Mouse (Mus musculus): Measurements from ENCODE around the gene Tefm. TPM values are rescaled to one million over a fixed set of nuclear protein-coding genes. Genes with fewer than 3 reads are reported as not detected.

Gene Tefm
- polyA plus RNA-seq, 1 experiment from 2014 or later = 33.5 TPM

DNA sequence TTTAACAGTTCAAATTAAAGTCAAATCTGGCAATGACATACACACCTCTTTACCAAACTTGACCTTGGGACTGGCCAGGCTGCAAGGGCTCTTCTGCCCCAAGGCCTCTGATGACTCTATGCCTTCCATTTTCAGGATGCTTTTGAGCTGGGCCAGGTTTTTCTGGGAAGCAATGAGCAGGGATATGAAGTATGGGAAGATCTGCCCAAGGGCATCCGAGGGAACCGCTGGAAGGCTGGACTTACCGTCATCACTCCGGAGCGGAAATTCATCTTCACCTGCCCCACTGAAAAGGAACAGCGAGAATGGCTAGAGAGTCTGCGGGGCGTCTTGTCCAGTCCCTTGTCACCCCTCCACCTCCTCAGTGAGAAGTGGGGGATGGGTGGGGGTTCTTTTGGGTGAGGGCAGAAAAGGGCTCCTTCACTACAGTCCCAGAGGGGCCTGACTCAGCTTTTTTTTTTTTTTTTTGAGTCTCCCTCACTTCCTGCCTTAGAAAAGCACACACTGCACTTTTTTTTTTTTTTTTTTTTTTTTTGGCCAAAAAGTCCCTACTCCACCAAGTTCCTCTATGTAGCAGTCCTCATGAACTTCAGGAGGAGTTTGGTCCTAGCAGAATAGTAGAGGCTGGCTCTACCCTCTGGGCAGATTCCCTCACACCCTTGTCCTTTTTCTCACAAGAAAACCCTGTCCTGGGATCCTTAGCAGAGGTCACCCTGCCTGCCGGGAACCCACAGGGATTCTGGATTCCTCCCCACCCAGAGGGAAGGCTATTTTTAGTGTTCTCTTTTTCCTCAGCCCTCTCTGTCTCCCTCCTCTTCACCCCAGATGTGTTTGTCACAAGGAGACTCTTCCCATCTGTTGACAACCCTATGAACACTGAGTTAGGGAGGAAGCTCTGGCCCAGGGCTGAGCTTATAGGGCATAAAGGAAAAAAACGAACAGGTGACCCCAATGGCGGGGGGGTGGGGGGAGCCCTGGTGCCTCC is 35.2 kb upstream of the Tefm start:
- no peak overlapping the region for H3K27ac ChIP-seq (ENCODE audit: low read length)
- no peak for ATAC-seq (ENCODE audit: low read depth)

DNA sequence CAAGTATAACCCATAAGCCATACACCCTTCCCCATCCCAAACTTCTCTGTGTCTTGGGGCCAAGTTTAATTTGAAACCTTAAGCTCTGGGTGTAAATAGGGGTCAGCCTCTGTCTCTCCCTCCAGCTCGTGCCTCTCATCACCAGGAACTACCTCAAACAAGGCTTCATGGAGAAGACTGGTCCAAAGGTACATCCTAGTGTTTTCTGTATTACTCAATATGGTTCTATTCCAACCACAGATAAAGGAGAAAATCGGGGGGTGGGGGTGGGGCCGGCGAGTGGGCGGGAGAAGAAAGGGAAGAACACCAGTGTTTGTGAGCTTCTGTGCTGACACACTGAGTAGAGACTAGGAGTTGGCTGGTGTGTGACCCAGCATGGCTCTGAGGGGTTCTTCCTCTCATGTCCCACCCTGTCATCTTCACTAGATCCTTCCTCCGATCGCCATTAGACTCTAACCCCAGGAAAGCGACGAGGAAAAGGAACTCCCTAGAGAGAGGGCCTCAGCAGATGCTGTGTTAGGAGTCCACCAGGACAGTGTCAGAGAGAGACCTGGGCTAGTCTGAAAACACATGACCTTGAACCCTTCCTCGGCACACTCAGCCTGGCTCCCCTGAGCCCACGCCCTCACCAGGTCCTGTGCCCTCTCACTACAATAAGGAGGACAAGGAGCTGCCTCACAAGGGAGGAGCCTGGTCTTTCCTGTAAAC is 32.1 kb upstream of the Tefm start:
- WGBS = 78% methylated on average over 11 of the region's 11 CpGs

More for the DNA sequence above, 35.2 kb upstream of the Tefm start:
- H3K9ac ChIP-seq (ENCODE audit: low read length) = no peak overlapping the region
- WGBS = 68% methylated on average over 11 of the region's 11 CpGs
- H3K27me3 ChIP-seq (ENCODE audit: control insufficient read depth, insufficient read depth, low read depth, low read length) = no peaks in the 10 kb centered on the region
- H3K4me1 ChIP-seq (replicated peaks; ENCODE audit: control insufficient read depth, insufficient read depth, low read length) = no peaks in the 10 kb centered on the region
- H3K9me3 ChIP-seq (ENCODE audit: control insufficient read depth, low read length) = no peaks in the 10 kb centered on the region
- no peak overlapping the region for H3K4me2 ChIP-seq (ENCODE audit: low read depth, low read length)
- H3K36me3 ChIP-seq (ENCODE audit: control insufficient read depth, insufficient read depth, low read length) = no peaks in the 10 kb centered on the region
- H3K4me3 ChIP-seq (ENCODE audit: low read length) = no peak overlapping the region

DNA sequence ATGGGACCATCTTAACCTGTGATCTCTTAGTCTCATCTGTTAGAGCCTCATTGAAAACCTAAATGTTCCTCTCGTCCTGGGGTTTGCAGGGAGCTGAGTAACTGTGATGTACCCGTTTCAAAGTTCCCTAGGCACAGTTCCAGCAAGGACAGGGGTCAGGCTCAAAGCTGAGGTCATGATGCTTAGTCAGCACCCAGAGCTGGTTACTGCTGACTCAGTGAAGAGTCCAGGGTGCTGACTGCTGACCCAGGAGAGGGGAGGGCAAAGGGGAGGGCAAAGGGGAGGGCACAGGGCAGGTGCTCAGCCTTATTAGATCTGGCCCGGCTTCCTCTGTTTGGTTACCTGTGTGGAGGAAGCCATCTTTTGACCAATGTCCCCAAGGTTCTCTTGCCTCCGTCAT is 29.9 kb upstream of the Tefm start:
- no peak overlapping the region for H3K4me2 ChIP-seq (ENCODE audit: low read depth, low read length)

More for the DNA sequence above, 32.1 kb upstream of the Tefm start:
- ATAC-seq (ENCODE audit: low read depth) = no peak
- Histone ChIP-seq H3K9ac (ENCODE audit: low read length) (no peak overlapping the region), H3K27ac (ENCODE audit: low read length) (no peak overlapping the region), H3K9me3 (ENCODE audit: control insufficient read depth, low read length) (no peaks in the 10 kb centered on the region), H3K27me3 (ENCODE audit: control insufficient read depth, insufficient read depth, low read depth, low read length) (no peaks in the 10 kb centered on the region), H3K4me3 (ENCODE audit: low read length) (no peak overlapping the region), H3K36me3 (ENCODE audit: control insufficient read depth, insufficient read depth, low read length) (no peaks in the 10 kb centered on the region), H3K4me1 (replicated peaks; ENCODE audit: control insufficient read depth, insufficient read depth, low read length) (no peaks in the 10 kb centered on the region), H3K4me2 (ENCODE audit: low read depth, low read length) (no peak overlapping the region)

DNA sequence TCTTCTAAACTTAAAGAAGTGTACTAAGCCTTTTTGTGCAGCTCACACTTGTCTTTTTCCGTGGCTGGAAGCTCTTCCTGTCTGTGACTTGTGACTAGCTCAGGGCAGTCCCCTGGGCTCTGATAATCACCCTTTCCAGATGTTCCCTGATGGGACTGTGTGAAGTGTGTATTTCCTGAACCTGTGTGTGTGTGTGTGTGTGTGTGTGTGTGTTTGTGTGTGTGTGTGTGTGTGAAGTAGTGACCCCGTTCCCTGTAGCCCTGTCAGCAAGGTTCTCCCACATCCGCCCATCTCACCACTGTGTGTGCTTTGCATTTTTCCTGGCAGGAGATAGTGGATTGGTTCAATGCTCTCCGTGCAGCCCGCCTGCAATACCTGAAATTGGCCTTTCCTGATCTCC is 28.4 kb upstream of the Tefm start:
- Histone ChIP-seq H3K4me3 (ENCODE audit: low read length) (no peak overlapping the region), H3K9ac (ENCODE audit: low read length) (no peak overlapping the region), H3K4me2 (ENCODE audit: low read depth, low read length) (no peak overlapping the region), H3K27me3 (ENCODE audit: control insufficient read depth, insufficient read depth, low read depth, low read length) (no peaks in the 10 kb centered on the region), H3K9me3 (ENCODE audit: control insufficient read depth, low read length) (no peaks in the 10 kb centered on the region), H3K36me3 (ENCODE audit: control insufficient read depth, insufficient read depth, low read length) (no peaks in the 10 kb centered on the region), H3K27ac (ENCODE audit: low read length) (no peak overlapping the region), H3K4me1 (replicated peaks; ENCODE audit: control insufficient read depth, insufficient read depth, low read length) (no peaks in the 10 kb centered on the region)
- no peak for ATAC-seq (ENCODE audit: low read depth)
- WGBS = 60% methylated on average over 5 of the region's 5 CpGs

More for the DNA sequence above, 29.9 kb upstream of the Tefm start:
- no peaks in the 10 kb centered on the region for H3K27me3 ChIP-seq (ENCODE audit: control insufficient read depth, insufficient read depth, low read depth, low read length)
- H3K9ac ChIP-seq (ENCODE audit: low read length) = no peak overlapping the region
- no peaks in the 10 kb centered on the region for H3K9me3 ChIP-seq (ENCODE audit: control insufficient read depth, low read length)
- H3K4me1 ChIP-seq (replicated peaks; ENCODE audit: control insufficient read depth, insufficient read depth, low read length) = no peaks in the 10 kb centered on the region
- no peak for ATAC-seq (ENCODE audit: low read depth)
- WGBS = 56% methylated on average over 4 of the region's 4 CpGs
- no peak overlapping the region for H3K4me3 ChIP-seq (ENCODE audit: low read length)
- no peak overlapping the region for H3K27ac ChIP-seq (ENCODE audit: low read length)
- H3K36me3 ChIP-seq (ENCODE audit: control insufficient read depth, insufficient read depth, low read length) = no peaks in the 10 kb centered on the region

DNA sequence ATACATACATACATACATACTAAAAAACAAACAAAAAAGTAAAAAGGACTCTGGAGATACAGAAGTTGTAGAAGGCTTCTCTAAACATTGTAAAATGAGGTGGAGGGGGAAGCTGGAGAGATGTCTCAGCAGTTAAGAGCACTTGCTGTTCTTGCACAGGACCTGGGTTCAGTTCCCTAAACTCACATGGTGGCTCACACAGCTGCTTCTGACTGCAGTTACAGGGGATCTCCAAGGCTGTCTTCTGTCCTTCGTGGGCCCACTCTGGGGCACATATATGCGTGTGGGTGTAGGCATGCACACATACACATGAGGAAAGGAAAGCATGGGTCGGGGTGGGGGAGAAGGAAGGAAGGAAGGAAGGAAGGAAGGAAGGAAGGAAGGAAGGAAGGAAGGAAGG is 27.7 kb upstream of the Tefm start:
- Histone ChIP-seq H3K27me3 (ENCODE audit: control insufficient read depth, insufficient read depth, low read depth, low read length) (no peaks in the 10 kb centered on the region), H3K27ac (ENCODE audit: low read length) (no peak overlapping the region), H3K4me1 (replicated peaks; ENCODE audit: control insufficient read depth, insufficient read depth, low read length) (no peaks in the 10 kb centered on the region), H3K9ac (ENCODE audit: low read length) (no peak overlapping the region), H3K36me3 (ENCODE audit: control insufficient read depth, insufficient read depth, low read length) (no peaks in the 10 kb centered on the region), H3K9me3 (ENCODE audit: control insufficient read depth, low read length) (no peaks in the 10 kb centered on the region), H3K4me3 (ENCODE audit: low read length) (no peak overlapping the region), H3K4me2 (ENCODE audit: low read depth, low read length) (no peak overlapping the region)
- no peak for ATAC-seq (ENCODE audit: low read depth)
- WGBS = 88% methylated on average over 3 of the region's 3 CpGs

DNA sequence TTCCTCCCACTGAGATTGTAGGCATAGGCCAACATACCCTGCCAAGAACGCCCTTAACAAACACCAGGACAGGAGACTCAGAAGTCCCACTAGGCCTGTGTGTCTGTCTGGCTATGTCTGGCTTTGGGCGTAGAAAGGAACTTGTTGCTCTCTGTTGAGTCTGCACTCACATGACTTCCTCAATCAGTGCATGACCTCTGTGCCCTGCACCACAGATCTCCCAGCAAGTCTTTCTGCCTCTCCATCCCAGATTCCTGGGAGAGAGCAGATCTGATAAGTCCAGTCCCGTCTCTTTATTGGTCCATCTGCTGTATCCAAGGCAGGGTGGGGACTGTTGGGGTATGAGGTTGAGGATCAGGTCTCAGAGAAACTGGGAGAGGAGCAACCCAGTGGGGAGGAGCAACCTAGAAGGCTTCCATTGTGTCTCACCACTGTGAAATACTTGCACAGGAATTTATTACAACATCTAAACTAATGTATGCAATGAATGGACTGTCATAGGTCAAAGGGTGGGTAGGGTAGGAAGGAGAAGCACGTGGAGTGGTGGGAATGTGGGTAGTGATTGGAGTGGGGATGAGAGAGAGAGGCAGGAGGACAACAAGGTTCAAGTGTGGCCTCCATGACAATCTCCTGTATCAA is 26.8 kb upstream of the Tefm start:
- Histone ChIP-seq H3K27me3 (ENCODE audit: control insufficient read depth, insufficient read depth, low read depth, low read length) (no peaks in the 10 kb centered on the region), H3K4me3 (ENCODE audit: low read length) (no peak overlapping the region), H3K27ac (ENCODE audit: low read length) (no peak overlapping the region), H3K9ac (ENCODE audit: low read length) (no peak overlapping the region), H3K4me2 (ENCODE audit: low read depth, low read length) (no peak overlapping the region), H3K9me3 (ENCODE audit: control insufficient read depth, low read length) (no peaks in the 10 kb centered on the region), H3K4me1 (replicated peaks; ENCODE audit: control insufficient read depth, insufficient read depth, low read length) (no peaks in the 10 kb centered on the region), H3K36me3 (ENCODE audit: control insufficient read depth, insufficient read depth, low read length) (no peaks in the 10 kb centered on the region)
- WGBS = 62% methylated on average over 4 of the region's 4 CpGs
- ATAC-seq (ENCODE audit: low read depth) = no peak

DNA sequence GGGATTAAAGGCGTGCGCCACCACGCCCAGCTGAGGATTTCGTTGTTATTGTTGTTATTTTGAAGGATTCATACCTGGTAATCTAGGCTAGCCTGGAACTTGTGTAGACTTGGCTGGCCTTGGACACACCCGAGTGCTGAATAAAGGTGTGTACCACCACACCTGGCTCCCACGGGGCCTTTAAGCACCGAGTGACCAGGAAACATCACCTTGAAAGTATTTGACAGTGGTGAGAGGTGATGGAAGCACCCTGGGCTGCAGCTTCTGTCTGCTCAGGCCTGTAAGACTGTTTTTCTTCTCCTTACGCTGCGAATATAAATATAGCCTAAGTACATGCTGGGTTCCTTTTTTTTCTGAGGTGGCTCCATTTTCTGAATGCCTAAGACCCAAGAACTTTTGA is 26.1 kb upstream of the Tefm start:
- no peaks in the 10 kb centered on the region for H3K27me3 ChIP-seq (ENCODE audit: control insufficient read depth, insufficient read depth, low read depth, low read length)
- H3K27ac ChIP-seq (ENCODE audit: low read length) = no peak overlapping the region
- ATAC-seq (ENCODE audit: low read depth) = no peak
- H3K4me3 ChIP-seq (ENCODE audit: low read length) = no peak overlapping the region
- no peak overlapping the region for H3K4me2 ChIP-seq (ENCODE audit: low read depth, low read length)
- WGBS = 86% methylated on average over 9 of the region's 9 CpGs
- H3K36me3 ChIP-seq (ENCODE audit: control insufficient read depth, insufficient read depth, low read length) = no peaks in the 10 kb centered on the region
- no peaks in the 10 kb centered on the region for H3K9me3 ChIP-seq (ENCODE audit: control insufficient read depth, low read length)
- H3K4me1 ChIP-seq (replicated peaks; ENCODE audit: control insufficient read depth, insufficient read depth, low read length) = no peaks in the 10 kb centered on the region
- no peak overlapping the region for H3K9ac ChIP-seq (ENCODE audit: low read length)

DNA sequence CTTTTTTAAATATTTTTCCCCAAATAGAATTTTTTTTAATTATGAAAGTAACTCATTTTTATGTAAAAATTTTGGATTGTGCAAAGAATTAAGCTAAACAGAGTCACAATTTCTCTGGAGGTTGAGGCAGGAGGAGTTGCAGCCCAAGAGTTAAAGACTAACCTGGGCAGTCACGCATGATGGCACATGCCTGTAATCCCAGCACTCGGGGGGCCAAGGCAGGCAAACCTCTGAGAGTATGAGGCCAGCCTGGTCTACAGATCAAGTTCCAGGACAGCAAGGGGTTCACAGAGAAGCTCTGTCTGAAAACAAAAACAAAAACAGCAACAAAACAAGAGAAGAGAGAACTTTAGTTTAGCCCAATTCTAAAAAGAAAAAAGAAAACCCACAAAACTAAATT is 22.2 kb upstream of the Tefm start:
- no peak overlapping the region for H3K4me2 ChIP-seq (ENCODE audit: low read depth, low read length)
- H3K27me3 ChIP-seq (ENCODE audit: control insufficient read depth, insufficient read depth, low read depth, low read length) = no peaks in the 10 kb centered on the region
- no peak for ATAC-seq (ENCODE audit: low read depth)
- 64% methylated on average over 2 of the region's 2 CpGs for WGBS
- H3K4me1 ChIP-seq (replicated peaks; ENCODE audit: control insufficient read depth, insufficient read depth, low read length) = no peaks in the 10 kb centered on the region
- no peak overlapping the region for H3K27ac ChIP-seq (ENCODE audit: low read length)
- no peaks in the 10 kb centered on the region for H3K9me3 ChIP-seq (ENCODE audit: control insufficient read depth, low read length)
- no peaks in the 10 kb centered on the region for H3K36me3 ChIP-seq (ENCODE audit: control insufficient read depth, insufficient read depth, low read length)
- no peak overlapping the region for H3K4me3 ChIP-seq (ENCODE audit: low read length)
- H3K9ac ChIP-seq (ENCODE audit: low read length) = no peak overlapping the region
